Mouse (Mus musculus): ENCODE measurements around the gene Acer3.

Acer3 gene

GRCm38 (mm10) chr7:98345036-98345435 is 24.0 kb upstream of the Acer3 start:
- no peak for TF ChIP-seq GATA4 (IDR thresholded peaks at IDR 0.05; ENCODE audit: insufficient replicate concordance, low read length)

GRCm38 (mm10) chr7:98344361-98344760 is 23.4 kb upstream of the Acer3 start:
- TF ChIP-seq GATA4 (IDR thresholded peaks at IDR 0.05; ENCODE audit: insufficient replicate concordance, low read length) = no peak

- no peak for TF ChIP-seq GATA4 (IDR thresholded peaks at IDR 0.05; ENCODE audit: insufficient replicate concordance, low read length)
These were observed 21.2 kb upstream of the Acer3 start for GRCm38 (mm10) chr7:98342249-98342648.

GRCm38 (mm10) chr7:98341475-98341874 is 20.5 kb upstream of the Acer3 start:
- no peak for TF ChIP-seq GATA4 (IDR thresholded peaks at IDR 0.05; ENCODE audit: insufficient replicate concordance, low read length)

- TF ChIP-seq GATA4 (IDR thresholded peaks at IDR 0.05; ENCODE audit: insufficient replicate concordance, low read length) = no peak
These were observed 19.3 kb upstream of the Acer3 start for GRCm38 (mm10) chr7:98340343-98340742.

GRCm38 (mm10) chr7:98333987-98334386 is 13.0 kb upstream of the Acer3 start:
- TF ChIP-seq GATA4 (IDR thresholded peaks at IDR 0.05; ENCODE audit: insufficient replicate concordance, low read length) = no peak

GRCm38 (mm10) chr7:98333507-98333906 is 12.5 kb upstream of the Acer3 start:
- TF ChIP-seq GATA4 (IDR thresholded peaks at IDR 0.05; ENCODE audit: insufficient replicate concordance, low read length) = peak; percentile 76; the same call in 1 of the 2 replicates

GRCm38 (mm10) chr7:98332678-98333397 is 11.8 kb upstream of the Acer3 start:
- peak; percentile 30; the same call in 1 of the 2 replicates for TF ChIP-seq GATA4 (IDR thresholded peaks at IDR 0.05; ENCODE audit: insufficient replicate concordance, low read length)

GRCm38 (mm10) chr7:98331932-98332331 is 10.9 kb upstream of the Acer3 start:
- TF ChIP-seq GATA4 (IDR thresholded peaks at IDR 0.05; ENCODE audit: insufficient replicate concordance, low read length) = peak; percentile 94

GRCm38 (mm10) chr7:98330375-98331002 is 9.5 kb upstream of the Acer3 start:
- no peak for TF ChIP-seq GATA4 (IDR thresholded peaks at IDR 0.05; ENCODE audit: insufficient replicate concordance, low read length)

- no peak for TF ChIP-seq GATA4 (IDR thresholded peaks at IDR 0.05; ENCODE audit: insufficient replicate concordance, low read length)
These were observed 8.8 kb upstream of the Acer3 start for GRCm38 (mm10) chr7:98329651-98330374.

GRCm38 (mm10) chr7:98328311-98328710 is 7.3 kb upstream of the Acer3 start:
- no peak for TF ChIP-seq GATA4 (IDR thresholded peaks at IDR 0.05; ENCODE audit: insufficient replicate concordance, low read length)

- TF ChIP-seq GATA4 (IDR thresholded peaks at IDR 0.05; ENCODE audit: insufficient replicate concordance, low read length) = no peak
These were observed 5.0 kb upstream of the Acer3 start for GRCm38 (mm10) chr7:98326051-98326450.

GRCm38 (mm10) chr7:98324228-98324627 is 3.2 kb upstream of the Acer3 start:
- no peak for TF ChIP-seq GATA4 (IDR thresholded peaks at IDR 0.05; ENCODE audit: insufficient replicate concordance, low read length)

- TF ChIP-seq GATA4 (IDR thresholded peaks at IDR 0.05; ENCODE audit: insufficient replicate concordance, low read length) = no peak; the same call in 1 of the 2 replicates
These were observed 2.4 kb upstream of the Acer3 start for GRCm38 (mm10) chr7:98323288-98324019.
